Mouse (Mus musculus): ENCODE data around the gene Susd3.

Gene Susd3

DNA sequence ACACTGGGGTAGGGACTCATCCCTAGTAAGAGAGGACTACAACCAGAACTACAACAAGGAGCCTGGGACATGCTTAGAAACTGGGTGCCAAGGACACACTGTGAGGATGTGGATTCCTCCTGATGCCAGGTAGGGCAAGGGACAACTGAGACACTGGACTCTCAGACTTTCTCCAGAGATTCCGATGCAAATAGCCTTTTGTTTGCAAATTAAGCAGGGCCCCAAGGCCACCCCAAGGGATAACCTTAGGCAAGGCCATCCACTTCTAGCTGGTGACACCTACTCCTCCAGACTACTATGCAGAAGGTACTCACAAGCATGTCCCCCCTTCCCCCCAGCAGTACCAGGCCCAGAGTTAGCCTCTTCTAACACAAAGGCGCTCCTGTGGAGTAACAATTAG is 1.9 kb downstream of the Susd3 start:
- DNase-seq (ENCODE audit: low read depth, low spot score) = no peak

DNA sequence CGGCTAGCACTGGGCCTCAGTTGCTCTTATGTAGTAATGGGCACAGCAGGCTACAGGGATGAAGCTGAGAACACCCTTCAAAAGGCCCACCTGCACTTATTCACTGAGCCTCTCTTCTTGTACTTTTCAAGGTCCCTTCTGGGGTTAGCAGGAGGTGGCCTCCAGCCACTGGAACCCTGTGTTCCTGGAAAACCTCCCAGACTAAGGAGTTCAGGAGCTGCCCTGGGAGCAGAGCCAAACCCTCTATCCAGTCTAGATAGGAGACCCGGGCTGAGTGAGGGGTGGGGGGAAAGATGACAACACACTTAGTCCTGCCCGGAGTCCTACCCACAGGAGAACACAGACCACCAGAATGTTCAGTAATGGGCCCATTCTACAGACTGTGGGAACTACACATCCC is 2.5 kb downstream of the Susd3 start:
- no peak for DNase-seq (ENCODE audit: low read depth, low spot score)

DNA sequence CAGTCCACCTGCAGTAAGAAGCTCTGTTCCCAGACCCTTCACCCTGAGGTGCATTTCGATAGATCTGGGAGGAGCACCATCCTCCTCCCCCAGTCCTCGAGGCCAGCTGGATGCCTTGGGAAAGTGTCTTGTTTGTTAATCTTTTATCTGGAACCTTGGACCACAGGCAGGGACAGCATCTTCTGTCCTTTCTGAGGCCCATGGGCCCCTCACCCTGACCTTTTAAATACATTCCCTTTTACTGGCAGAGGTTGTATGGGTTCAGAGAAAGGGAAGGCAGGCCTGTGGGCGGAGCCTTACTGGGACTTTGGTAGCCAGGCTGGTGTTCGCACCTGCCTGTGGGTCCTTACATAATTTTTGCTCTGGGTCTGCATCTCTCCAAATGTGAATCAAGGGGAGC is 3.3 kb downstream of the Susd3 start:
- DNase-seq (ENCODE audit: low read depth, low spot score) = no peak

DNA sequence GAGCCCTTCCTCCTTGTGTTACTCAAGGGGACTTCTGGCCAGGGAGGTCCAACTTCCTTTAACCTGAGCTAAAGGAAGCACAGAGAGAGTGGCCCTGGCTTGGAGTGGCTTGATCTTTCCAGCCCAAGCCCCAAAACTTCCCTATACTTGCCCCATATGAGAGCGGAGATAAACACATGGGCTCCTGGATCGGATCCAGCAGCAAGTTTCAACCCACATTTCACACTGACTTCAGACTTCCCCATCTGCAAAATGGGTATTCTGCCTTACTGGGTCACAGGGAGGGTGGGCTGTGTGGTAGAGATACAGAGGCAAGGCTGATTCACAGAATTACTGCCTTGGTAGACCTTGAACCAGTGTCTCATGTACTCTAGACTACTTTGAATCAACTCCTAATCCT is 5.0 kb downstream of the Susd3 start:
- DNase-seq (ENCODE audit: low read depth, low spot score) = no peak

DNA sequence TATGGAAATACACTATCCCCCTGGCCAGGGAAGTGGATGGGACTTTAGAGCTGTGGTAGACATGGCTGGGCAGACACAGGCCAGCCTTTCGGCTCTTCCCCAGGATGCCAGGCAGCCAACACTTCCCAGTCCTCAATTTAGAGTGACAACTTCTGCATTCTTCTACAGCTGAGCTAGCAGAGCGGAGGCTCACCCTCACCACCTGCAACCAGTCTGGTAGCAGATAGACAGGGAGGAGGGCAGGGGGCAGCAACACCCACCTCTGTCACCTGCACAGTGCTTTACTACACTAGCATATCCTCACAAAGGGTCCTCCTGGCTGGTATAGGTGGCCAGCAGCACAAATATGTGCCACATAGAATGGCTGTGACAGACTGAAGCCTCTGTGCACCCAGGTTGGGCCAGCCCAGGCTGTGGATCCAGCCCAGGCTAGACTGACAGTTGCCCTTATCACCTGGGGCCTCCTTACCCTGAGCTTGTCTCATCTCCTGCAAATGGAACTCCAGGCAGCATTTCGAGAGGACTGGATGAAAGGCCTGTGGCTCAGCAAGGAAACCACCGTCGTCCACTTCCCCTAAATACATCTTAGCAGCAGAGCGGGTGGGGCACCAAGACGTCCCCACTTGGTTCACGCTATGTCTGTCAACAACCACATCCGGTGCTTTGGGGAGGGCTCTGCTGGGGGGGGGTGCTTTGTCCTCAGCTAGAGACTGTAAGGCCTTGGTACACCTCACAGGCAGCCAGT is 6.0 kb downstream of the Susd3 start:
- peak; percentile 95 for DNase-seq (ENCODE audit: low read depth, low spot score)

DNA sequence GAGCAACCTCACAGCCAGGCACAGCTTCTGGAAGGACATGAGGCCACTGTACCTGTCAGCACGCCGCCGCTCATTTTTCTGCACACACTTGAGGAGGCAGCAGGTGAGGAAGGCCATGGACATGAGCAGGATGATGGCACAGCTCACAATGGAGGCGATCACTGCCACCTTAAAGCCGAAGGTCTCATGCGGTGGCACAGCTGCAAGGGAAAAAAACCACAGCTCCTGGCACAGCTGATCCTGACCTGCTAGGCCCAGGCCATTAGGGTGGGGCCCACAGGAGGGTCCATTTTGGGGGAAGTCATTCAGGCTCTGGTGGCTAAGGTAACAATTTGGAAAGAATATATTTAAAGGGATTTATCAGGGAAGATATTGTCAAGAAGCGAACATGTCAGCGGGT is 9.8 kb downstream of the Susd3 start:
- DNase-seq (ENCODE audit: low read depth, low spot score) = no peak

DNA sequence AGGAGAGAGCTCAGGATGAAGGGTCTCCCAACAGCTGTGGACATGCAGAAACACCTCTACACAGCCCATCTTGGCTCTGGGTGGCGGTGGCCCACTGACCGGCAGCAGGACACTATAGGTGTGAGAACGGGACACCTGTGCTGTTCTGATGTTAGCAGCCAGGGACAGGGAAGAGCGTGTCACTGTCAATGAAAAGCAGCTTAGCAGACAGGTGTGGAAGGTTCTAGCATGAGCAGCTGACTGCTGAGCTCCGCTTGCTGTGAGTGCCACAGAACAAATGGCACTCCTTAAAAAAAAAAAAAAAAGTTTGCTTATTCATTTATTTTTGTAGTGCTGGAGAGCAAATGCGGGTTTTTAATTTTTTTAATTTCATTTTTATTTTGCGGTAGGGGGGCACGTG is 10.9 kb downstream of the Susd3 start:
- DNase-seq (ENCODE audit: low read depth, low spot score) = no peak

DNA sequence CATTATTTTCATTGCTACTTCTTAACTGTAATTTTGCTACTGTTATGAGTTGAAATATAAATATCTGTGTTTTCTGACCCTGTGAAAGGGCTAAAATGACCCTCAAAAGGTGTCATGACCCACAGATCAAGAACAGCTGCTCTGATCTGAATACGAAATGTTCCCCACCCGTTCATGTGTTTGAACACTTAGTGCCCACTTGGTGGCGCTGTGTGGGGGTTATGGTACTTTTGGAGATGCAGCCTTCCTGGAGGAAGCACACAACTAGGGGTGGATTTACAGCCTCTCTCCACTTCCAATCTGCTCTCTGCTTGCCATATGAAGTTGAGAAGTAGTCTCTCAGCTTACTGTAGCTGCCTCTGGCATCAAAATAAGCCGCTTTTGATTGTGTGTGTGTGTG is 13.8 kb downstream of the Susd3 start:
- no peak for DNase-seq (ENCODE audit: low read depth, low spot score)

DNA sequence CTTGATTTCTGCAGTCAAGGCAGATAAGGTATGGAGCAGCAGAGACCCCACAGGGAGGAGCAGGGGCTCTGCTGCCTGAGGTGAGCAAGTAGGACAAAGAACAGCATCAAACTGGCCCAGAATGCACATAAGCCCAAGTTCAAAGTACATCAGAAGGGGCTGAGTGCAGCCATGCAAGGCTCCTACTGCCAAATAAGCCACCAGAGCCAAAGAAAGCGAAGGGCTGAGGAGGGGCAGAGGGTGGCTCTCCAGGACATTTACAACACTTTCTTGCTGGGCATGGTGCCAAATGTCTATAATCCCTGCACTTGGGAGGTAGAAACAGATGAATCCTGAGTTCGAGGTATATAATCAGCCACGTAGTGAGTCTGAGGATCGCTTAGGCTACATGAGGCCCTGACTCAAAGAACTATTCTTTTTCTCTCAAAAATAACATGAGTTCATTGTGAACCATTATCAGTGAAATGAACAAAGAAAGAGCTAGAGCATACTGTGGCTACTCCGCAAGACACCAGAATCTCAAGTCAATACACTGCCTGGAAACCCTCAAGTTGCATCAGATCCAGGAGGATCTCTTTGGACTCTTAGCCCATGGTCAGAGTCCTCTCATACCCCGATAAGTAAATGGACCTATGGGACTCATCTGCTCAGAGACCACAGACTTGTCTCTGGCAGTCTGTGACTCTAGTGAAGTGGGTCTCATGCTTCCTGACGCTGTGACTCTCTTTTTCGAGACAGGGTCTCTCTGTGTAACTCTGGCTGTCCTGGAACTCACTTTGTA is 14.5 kb downstream of the Susd3 start:
- DNase-seq (ENCODE audit: low read depth, low spot score) = no peak

DNA sequence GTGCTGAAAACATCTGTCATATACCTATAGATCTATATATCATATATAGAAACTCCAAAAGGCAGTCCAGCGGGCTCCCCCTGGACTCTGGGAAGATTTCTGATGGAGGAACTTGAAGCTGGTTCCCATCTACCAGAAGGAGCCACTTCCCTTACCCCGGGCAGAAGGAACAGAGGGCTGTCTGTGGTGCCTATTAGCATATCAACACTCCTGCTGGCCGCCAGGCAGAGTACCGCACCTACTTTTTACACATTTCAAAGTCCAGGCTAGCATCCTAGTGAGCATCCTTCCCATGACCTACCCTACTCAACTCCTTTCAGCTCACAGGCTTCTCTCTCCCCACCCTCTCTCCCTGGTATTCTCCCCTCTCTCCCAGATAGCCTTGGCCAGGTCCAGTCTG is 22.9 kb downstream of the Susd3 start:
- no peak for DNase-seq (ENCODE audit: low read depth, low spot score)

DNA sequence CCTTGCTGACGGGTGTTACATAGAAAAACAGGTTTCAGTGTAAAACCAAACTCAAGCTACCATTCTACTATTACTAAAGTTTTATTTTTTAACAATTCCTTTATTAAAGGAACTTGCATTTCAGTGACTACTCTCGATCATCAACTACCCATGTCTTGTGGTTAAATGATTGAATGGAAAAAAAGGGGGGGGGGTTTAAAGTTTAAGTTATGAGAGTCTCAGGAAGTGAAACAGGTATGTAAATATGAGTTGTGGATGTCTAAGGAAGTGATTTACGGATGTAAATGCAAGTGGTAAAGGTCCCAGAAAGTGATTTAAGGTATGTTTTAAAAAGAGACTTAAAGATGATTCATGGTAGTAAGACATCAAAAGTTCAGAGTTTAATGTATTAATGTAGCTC is 23.3 kb downstream of the Susd3 start:
- peak; percentile 39 for DNase-seq (ENCODE audit: low read depth, low spot score)

DNA sequence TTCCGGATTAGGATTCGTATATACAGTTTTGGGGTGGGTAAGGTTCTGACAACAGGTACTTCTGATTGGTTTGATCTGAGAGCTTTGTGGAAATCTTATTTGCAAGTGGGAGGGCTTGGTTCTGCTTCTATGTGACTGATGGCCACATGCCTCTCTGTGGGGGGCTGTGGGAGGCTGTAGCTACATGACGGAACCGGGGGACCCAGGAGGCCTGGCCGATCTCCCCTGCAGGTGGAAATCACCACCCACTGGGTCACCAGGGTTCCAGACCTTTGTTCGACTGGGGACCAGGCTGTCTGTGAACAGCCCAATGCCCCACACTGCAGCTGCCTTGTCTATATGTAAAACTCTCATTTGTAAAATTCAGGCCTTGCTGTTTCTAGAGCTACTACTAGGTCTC is 23.8 kb downstream of the Susd3 start:
- no peak for DNase-seq (ENCODE audit: low read depth, low spot score)

DNA sequence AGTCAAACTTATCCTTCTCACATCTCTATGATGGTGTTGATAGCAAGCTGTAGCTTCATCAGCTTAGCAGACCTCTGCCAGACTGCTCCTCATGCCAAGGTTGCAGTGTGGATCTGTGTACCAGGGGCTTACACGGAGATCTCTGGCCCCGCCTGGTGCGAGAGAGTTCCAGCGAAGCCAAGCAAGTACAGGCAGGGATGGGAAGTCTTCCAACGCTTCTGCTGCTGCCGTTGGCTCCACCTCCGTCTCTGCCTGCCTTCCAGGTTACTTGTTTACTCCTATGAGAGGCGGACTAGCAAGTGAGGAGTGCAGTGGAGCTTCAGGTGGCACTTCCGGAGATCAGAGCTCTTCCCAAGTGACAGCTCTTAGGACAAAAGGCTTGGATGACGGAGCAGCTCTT is 24.2 kb downstream of the Susd3 start:
- DNase-seq (ENCODE audit: low read depth, low spot score) = no peak

DNA sequence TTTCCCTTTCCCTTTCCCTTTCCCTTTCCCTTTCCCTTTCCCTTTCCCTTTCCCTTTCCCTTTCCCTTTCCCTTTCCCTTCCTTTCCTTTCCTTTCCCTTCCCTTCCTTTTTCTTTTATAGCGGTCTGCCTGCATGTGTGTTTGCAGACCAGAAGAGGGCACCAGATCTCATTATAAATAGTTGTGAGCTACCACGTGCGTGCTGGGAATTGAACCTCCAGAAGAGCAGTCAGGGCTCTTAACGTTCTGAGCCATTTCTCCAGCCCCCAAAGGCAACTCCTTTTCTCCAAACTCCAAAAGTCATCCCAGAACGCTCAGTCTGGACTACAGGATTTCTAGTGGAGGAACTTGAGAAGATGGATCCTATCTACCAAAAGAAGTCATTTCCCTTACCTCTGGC is 27.6 kb downstream of the Susd3 start:
- no peak for DNase-seq (ENCODE audit: low read depth, low spot score)

DNA sequence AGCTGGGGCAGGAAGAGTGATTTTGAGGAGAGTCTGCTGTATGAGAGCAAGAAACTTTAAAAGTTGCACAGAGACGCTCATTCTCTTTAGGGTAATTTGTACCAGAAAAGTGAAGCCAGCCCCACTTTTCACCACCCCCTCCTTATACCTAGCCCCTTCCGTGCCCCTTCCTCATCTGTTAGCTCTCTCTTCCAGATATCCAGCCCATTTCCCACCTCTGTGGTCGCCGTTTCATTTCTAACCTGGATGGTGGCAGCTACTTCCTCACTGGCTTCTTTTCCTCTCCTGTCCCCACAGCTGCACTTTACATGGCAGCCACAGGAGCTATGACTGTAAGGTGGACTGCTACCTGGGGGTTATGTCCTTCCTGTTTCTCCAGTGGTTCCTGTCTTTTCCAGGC is 29.1 kb downstream of the Susd3 start:
- no peak for DNase-seq (ENCODE audit: low read depth, low spot score)

DNA sequence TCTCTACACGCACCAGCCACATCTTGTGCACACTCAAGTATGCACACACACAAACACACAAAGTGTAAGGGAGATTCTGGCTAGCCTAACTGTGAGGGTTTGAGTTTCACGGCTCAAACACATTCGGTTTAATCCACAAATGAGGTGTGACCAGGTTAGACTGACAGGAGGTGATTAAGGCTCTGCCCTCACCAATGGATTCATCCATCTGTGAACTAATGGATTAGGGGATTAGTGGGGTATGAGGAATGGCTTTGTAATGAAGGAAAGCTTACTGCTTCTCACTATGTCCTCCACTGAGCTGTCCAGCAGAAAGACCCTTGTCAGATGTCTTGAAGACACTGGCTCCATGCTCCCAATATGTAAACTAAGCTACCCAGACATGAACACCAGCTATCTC is 29.9 kb downstream of the Susd3 start:
- DNase-seq (ENCODE audit: low read depth, low spot score) = no peak

DNA sequence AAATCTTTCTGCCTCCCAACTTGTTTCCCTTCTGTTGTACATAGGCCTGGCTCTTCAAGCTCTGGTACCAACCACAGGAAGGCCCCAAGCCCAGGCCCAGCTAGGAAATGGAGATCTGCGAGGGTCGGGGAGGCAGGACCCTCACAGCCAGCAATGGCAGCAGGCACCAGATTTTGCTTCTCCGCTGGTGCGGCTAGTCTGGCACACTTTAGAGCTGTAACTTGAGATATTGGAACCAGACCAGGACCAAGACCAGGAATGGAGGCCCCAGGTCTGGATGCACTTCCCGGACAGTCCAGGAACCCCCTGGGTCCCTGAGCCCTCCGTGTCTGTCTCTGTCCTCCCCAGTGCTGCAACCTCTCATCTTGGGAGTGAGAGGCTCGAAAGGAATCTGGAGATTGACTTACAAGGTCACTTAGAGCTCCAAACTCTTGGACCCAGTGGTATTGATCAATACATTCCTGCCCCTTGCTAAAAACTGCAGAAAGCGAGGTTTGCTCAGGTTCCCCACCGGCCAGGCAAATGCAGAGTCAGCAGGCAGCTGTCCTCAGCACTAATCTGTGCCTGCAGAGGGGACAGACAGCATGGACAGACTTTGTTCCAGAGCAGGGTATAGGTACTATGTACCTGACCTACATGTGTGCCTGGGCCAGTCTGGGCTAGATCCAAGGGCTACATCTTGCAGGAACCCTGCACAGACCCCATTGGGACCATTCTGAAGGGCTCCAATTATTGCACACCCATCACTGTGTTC is 31.5 kb downstream of the Susd3 start:
- no peak for DNase-seq (ENCODE audit: low read depth, low spot score)

DNA sequence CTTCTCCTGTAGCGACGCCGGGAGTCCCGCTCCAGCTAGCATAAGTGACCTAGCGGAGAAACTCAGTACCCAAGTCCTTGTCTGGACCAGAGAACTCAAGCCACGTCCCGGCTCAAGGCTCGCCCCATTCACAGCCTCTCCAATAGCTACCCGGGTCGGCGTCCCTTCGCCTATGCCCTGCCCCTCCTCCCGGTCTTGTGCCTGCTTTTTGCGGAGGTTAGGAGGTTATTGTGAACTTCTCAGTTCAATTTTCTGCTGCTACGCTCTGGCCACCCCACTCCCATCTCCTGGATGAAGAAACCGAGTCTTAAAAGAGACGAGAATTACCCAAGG is 32.3 kb downstream of the Susd3 start:
- no peak for DNase-seq (ENCODE audit: low read depth, low spot score)

DNA sequence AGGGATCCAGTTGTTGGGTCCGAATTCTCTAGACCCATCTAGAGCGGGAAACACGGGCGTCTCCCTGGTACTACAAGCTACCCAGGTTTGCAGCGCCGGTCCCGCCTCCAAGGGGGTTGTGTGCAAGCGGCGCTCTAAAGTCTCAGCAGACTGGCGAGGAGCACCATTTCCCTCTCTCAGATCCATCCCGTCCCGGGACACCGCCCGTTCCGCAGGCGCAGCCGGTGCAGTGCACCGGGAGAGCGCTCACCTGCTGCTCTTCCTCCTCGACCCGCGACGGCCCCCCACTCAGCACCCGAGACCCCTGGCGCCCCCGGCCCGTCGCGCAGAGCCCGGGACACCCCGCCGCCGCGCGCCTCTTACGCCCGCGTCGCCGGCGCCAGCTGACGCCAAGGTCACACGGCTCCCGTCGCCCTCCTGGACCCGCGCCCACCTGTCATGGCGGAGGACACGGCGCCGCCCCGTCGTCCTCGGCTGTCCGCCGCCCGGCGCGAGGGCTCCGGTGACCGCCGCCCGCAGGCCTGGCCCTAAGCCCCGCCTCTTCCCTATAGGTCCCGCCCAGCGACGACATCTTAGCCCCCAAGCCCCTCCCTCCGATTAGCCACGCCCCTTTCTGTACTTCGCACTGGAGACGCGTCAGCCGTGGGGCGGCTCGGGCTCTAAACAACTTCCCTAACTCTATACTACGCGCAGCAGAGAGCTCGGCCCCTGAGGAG is 32.8 kb downstream of the Susd3 start, which contains the start of gene Card19:
Card19 (minus strand) TSS at position 534 of the 716 bp plus-strand sequence.
- DNase-seq (ENCODE audit: low read depth, low spot score) = peak; percentile 95

DNA sequence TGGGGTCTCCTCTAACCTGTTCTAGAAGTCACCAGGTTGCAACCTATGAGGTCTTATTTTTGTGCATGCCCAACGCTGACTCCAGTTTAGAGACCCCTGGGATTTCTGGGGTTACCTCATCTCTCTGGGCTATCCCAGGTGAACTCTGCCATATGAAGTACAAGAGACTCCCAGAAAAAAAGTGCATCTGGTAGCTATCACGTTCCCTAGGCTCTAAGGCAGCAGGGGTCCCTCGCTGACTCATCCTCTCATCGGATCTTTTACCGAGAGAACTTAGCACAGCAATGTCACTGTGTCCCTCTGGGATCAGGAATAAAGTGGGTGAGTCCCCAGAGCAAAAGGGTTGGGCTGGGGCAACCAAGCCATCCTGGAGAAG is 33.4 kb downstream of the Susd3 start:
- DNase-seq (ENCODE audit: low read depth, low spot score) = no peak

DNA sequence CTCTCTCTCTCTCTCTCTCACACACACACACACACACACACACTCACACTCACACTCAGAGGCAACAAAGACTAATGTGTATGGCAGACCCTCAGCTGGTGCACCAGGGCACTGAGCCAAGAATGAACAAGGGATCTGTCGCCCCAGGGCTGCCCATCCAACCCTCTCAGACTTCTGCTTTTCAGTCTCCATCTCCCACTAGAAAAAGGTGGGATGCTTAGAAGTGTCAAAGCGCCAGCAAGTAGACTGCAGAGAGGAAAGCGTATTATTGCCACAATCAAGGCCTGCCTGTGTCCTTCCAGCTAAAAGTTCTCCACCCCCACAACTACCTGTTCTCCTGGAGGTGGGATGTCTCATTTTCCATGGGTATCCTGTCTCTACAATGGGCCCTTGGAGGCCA is 34.1 kb downstream of the Susd3 start:
- DNase-seq (ENCODE audit: low read depth, low spot score) = no peak

DNA sequence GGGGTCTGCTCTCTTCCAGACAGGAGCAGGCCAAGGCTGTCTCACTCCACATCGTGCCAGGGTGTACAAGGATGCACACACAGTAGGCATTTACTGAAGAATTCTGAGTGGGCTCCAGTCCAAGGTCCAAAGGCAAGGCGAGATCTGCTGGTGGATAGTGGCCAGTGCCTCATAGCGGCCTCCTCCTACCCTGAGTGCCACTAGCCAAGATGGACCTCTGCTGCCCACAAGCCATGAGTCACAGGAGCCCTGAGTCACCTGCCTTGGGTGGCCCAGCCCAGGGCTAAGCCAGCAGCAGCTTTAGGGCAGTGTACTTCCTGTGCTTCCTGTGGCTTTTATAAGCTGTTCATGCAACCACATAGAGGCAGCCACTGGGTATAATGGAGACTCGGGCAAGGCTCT is 35.0 kb downstream of the Susd3 start:
- peak; percentile 69 for DNase-seq (ENCODE audit: low read depth, low spot score)

All from CD4-positive helper T cell, adult 2 months (primary cell).